Mouse (Mus musculus) right cerebral cortex, postnatal 25 days (tissue): ENCODE measurements at regions not wholly inside any gene's neighbourhood (a gene's known extent, or its start where the extent isn't known, plus 50 kb on each side); places are given as distances from the start of the nearest gene placed in this dataset.

ENCODE experiments used
- DNase-seq: peaks from one replicate; pipeline ENCODE4 v3.0.0; 2022

DNA sequence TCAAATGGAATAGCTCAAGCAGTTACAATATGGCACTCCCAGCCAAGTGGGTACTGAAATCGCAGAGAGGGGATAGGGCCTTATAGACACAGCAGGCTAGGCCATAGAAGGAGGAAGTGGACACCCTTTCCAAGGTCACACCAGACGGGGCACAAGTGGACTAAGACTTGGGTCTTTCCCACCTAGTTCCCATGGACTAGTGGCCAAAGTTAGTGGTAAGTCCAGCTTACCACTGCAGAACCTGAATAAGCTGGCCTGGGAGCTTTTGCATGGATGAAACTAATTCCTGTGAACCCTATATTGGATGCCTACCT lies 216.8 kb upstream of the Spdye4c start:
- no peak for DNase-seq

- no peak for DNase-seq
These were observed 216.1 kb upstream of the Spdye4c start for GRCm38 (mm10) chr2:128374926-128375325.

- no peak for DNase-seq
These were observed 215.2 kb upstream of the Spdye4c start for GRCm38 (mm10) chr2:128375827-128376226.

- DNase-seq: no peak
These were observed 213.8 kb upstream of the Spdye4c start for GRCm38 (mm10) chr2:128377176-128377575.

GRCm38 (mm10) chr2:128377680-128378079 lies 213.3 kb upstream of the Spdye4c start:
- no peak for DNase-seq

DNA sequence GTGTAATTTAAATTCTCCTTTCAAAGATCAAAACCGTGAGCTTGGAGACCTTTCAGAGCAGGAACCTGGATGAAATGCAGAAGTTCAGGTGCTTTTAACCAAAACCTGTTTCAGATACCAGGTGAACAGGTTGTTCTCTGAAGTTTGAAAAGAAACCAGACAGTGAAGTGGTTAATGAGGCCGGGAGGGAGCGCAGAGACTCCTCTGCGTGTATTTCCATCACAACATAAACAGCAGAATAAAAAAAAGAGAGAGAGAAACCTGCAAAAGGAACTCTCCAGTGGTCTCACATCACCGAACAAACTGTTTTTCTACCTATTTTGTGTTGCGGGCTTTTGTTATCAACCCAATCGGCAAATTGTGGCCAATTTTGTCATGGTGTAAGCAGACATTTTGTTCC lies 212.6 kb upstream of the Spdye4c start:
- no peak for DNase-seq

- no peak for DNase-seq
These were observed 211.9 kb upstream of the Spdye4c start for GRCm38 (mm10) chr2:128379151-128379550.

DNA sequence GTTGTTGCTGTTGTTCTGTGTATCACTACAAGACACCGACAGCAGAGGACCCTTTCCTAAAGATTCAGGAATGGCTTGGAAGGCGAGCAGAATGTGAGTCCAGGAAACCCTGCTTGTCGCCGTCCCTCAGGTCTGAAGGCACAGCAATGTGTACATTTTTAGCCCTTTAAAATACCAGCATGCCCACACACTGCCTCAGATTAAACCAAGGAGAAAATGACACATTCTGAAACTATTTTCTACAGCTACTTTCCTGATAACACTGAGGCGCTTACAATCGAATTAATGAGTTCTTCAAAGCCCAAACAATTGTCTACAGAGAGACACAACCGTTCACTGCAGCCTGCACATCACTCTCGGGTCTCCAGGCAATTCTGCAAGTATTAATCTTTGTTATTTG lies 211.5 kb upstream of the Spdye4c start:
- DNase-seq: no peak

- DNase-seq: no peak
These were observed 210.4 kb upstream of the Spdye4c start for GRCm38 (mm10) chr2:128380581-128380980.

DNA sequence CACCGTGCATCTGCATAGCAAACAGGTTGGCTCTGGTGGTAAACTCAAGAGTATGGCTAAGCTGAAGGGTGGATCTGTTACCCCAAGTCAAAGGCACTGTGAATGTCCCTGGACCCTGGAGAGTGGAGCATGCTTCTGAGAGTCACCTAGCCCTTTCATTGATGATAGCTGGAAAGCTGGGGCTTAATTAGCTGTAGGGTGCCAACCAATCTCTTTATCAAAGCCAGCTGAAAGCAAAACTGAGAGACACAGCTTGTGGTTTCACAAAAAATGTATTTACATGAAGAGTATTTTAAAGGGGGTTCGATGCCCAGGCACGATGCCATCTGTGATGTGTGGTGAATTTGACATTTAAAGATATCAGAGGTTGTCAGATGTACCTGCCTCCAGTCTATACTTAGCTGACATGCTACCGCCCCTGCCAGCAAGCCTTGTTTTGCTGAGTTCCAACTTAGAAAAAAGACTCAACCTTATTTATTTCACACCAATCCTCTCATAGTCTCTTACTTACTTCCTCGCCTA lies 209.3 kb upstream of the Spdye4c start:
- no peak for DNase-seq

GRCm38 (mm10) chr2:128382473-128382872 lies 208.5 kb upstream of the Spdye4c start:
- DNase-seq: no peak

GRCm38 (mm10) chr2:128384612-128385011 lies 206.4 kb upstream of the Spdye4c start:
- no peak for DNase-seq

GRCm38 (mm10) chr2:128386846-128387621 lies 204.0 kb upstream of the Spdye4c start:
- DNase-seq: no peak

DNA sequence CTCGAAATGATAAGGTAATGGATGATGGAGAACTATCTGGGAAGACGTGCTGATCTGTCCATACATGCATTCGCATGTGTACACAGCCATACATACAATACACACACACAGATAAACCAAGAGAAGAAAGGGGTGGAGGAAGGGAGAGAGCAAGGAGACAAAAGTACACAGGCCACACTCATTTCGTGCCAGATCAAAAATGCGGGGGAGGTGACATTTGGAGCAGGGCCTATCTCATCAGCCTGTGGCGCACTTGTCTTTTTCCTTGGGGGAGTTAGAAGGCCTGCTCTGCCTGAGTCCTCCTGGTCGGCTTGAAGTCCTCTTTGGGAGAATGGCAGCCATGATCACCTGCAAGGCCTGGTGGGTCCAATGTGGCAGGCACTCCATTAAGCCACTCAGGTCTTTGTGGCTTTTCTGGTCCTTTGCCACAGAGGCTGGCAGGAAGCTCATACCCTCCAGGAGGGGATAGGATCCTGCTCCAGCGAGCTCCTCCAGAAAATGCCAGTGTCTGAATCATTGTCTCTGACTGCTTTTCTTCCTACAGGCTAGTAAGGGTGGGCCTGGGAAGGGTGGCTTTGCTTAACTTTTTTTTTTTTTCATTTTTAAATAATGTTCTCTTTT lies 203.0 kb upstream of the Spdye4c start:
- no peak for DNase-seq

DNA sequence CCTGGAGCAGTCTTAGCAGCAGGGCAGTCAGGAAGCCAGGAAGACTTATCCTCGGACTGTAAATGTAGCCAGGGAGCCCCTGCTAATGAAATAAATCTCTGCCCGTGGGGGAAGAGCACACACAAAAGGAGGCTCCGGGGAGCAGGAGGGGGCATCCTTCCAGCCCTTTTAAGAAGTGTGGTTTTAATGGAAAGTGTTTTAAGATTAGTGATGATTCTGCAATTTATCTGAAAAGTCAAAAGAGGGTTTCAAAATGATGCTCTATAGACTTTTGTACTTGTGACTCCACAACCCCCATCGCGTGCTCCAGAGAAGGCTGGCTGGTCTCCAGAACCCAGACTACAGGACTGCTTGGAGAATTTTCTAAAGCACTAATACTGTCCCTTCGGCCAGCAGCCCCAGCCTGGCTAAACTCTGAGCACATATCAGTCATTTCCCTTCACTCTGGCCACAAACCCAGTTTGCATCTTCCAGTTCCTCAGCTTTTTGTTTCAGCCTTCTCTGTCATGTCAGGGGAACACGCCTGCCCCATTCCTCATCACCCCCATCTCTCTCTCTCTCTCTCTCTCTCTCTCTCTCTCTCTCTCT lies 202.0 kb upstream of the Spdye4c start:
- no peak for DNase-seq

GRCm38 (mm10) chr2:128392344-128392743 lies 198.7 kb upstream of the Spdye4c start:
- no peak for DNase-seq

GRCm38 (mm10) chr2:128393401-128393800 lies 197.6 kb upstream of the Spdye4c start:
- DNase-seq: no peak

GRCm38 (mm10) chr2:128393921-128394320 lies 197.1 kb upstream of the Spdye4c start:
- no peak for DNase-seq

DNA sequence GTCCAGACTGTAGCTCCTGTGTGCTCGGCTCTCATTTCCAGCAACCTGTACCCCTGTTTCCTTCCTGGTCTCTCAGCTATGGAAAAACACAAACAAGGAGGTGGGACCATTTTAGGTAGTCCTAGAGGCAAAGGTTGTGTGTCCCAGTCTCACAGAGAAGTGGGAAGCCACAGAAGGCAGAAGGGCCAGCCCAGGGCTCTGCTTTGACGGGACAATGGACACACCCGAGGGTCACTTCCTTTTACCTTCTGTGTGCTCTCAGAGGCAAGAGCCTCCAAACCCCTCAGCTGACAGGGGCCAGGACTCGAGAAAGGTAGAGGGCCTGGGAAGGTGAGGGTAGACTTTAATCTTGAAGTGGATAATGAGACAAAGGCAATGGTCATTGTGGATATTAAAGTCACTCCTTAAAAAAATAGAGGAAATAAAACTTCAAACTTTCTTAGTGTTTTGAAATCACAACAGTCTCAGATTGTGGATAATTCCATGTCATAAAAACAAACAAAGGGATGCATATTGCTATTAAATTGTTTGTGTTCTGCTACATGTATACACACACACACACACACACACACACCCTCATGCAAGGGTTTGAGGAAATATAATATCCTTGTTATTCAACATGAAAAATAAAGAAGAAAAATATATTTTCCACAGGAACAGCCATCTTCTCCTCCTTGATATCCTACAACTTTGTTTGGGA lies 195.6 kb upstream of the Spdye4c start:
- no peak for DNase-seq

- DNase-seq: peak; percentile 89
These were observed 195.0 kb upstream of the Spdye4c start for GRCm38 (mm10) chr2:128396008-128396346.

- DNase-seq: no peak
These were observed 189.7 kb upstream of the Spdye4c start for GRCm38 (mm10) chr2:128401359-128401758.

DNA sequence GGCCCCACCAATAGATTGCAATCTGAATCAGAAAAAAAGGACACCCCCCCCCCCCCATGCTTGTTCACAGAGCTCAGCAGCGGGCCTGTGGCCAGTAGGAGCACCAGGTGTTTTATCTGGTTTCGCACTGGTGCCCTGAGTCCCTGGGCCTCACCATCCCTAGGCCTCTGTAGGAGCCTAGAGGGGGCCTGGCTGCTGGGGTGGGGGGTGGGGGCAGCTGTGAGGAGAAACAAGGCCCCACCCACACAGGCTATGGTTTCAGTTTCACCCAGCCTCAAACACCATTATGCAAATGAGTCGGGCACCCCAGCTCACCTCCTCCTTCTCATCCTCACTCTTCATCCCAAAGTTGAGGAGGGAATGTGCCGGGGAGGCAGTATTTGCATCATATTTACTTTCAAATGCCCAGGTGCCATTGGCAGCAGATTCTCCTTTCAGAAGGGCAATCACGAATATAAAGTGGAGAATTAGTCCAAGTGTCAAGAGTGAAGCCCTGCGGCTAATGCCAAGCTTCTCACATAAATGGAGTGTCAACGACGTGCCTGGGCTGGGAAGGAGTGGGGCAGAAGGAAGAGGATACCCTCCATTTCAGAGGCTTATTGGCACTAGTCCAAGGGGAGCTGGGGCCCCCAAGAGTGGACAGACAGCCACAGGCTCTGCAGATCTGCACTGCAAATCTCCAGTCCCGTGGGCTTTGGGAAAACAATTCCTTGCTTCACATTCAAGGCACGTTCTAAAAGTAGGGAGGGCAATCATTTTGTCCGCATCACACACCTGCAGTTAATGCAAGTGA lies 187.7 kb upstream of the Spdye4c start:
- DNase-seq: no peak

- DNase-seq: no peak
These were observed 186.6 kb upstream of the Spdye4c start for GRCm38 (mm10) chr2:128404405-128404804.
